Mouse (Mus musculus): ENCODE results near the gene Krt34. TPM values are rescaled to one million over a fixed set of nuclear protein-coding genes. Genes with fewer than 3 reads are reported as not detected.

Gene Krt34
- polyA plus RNA-seq, 1 experiment = not detected

DNA sequence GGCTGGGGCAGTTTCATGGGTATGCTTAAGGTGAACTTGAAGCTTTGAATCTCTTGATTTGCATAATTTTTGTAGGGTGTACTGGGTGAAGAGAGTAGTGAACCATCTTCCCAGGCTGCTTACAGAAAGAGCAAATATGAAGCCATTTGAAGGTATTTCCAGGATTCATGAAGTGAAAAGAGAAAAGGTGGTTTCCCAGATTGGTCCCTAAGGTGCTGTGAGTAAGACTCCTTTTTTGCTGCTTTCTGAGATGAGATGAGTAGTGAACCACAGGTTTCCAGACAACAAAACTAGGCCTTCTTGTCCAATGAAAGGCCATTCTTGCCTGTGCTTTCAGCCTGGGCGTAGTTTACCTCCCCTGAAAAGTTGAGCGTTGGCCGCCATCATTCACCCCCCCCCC lies 52.8 kb downstream of the Krt34 start:
- Histone ChIP-seq H3K27ac (ENCODE audit: insufficient read depth, low read depth, low read length) (no peak overlapping the region), H3K4me3 (ENCODE audit: insufficient read depth, low read depth, low read length) (no peak overlapping the region), H3K4me1 (ENCODE audit: control insufficient read depth, insufficient read depth, low read length) (peaks cover 13% of the 10 kb centered on the region)
- TF ChIP-seq POLR2A (IDR thresholded peaks at IDR 0.05; ENCODE audit: insufficient read depth, low read depth, low read length) = no peak
- TF ChIP-seq CTCF (IDR thresholded peaks at IDR 0.05; ENCODE audit: insufficient read depth, low read depth, low read length) = no peak
- 91% methylated on average over 3 of the region's 3 CpGs for WGBS

Other genes starting within 250 kb of the Krt34 start
- gene Gm11596, start 248.1 kb downstream of the Krt34 start, polyA plus RNA-seq (2012; ENCODE audit: insufficient read depth, insufficient read length, low replicate concordance, missing spikeins) = not detected in 2 replicates
- not detected in 2 replicates for gene Gm11569, start 242.6 kb downstream of the Krt34 start, polyA plus RNA-seq (2012; ENCODE audit: insufficient read depth, insufficient read length, low replicate concordance, missing spikeins)
- not detected in 2 replicates for gene Gm11554, start 237.1 kb downstream of the Krt34 start, polyA plus RNA-seq (2012; ENCODE audit: insufficient read depth, insufficient read length, low replicate concordance, missing spikeins)
- gene Krtap4-13, start 231.7 kb downstream of the Krt34 start, polyA plus RNA-seq (2012; ENCODE audit: insufficient read depth, insufficient read length, low replicate concordance, missing spikeins) = not detected in 2 replicates
- not detected in 2 replicates for gene Gm11564, start 225.9 kb downstream of the Krt34 start, polyA plus RNA-seq (2012; ENCODE audit: insufficient read depth, insufficient read length, low replicate concordance, missing spikeins)
- gene 2300003K06Rik, start 203.5 kb downstream of the Krt34 start, polyA plus RNA-seq (2012; ENCODE audit: insufficient read depth, insufficient read length, low replicate concordance, missing spikeins) = not detected in 2 replicates
- not detected in 2 replicates for gene Krtap4-16, start 189.9 kb downstream of the Krt34 start, polyA plus RNA-seq (2012; ENCODE audit: insufficient read depth, insufficient read length, low replicate concordance, missing spikeins)
- gene Gm11568, start 183.6 kb downstream of the Krt34 start, polyA plus RNA-seq (2012; ENCODE audit: insufficient read depth, insufficient read length, low replicate concordance, missing spikeins) = not detected in 2 replicates
- not detected in 2 replicates for gene Gm11559, start 177.1 kb downstream of the Krt34 start, polyA plus RNA-seq (2012; ENCODE audit: insufficient read depth, insufficient read length, low replicate concordance, missing spikeins)
- not detected in 2 replicates for gene Krtap9-1, start 168.2 kb downstream of the Krt34 start, polyA plus RNA-seq (2012; ENCODE audit: insufficient read depth, insufficient read length, low replicate concordance, missing spikeins)
- not detected in 2 replicates for gene Gm11567, start 162.4 kb downstream of the Krt34 start, polyA plus RNA-seq (2012; ENCODE audit: insufficient read depth, insufficient read length, low replicate concordance, missing spikeins)
- gene Krtap31-1, start 133.6 kb downstream of the Krt34 start, polyA plus RNA-seq (2012; ENCODE audit: insufficient read depth, insufficient read length, low replicate concordance, missing spikeins) = not detected in 2 replicates
- gene Gm11565, start 126.8 kb downstream of the Krt34 start, polyA plus RNA-seq (2012; ENCODE audit: insufficient read depth, insufficient read length, low replicate concordance, missing spikeins) = not detected in 2 replicates
- gene Krtap31-2, start 105.3 kb downstream of the Krt34 start, polyA plus RNA-seq (2012; ENCODE audit: insufficient read depth, insufficient read length, low replicate concordance, missing spikeins) = not detected in 2 replicates
- gene Krtap9-5, start 93.1 kb downstream of the Krt34 start, polyA plus RNA-seq (2012; ENCODE audit: insufficient read depth, insufficient read length, low replicate concordance, missing spikeins) = not detected in 2 replicates
- not detected in 2 replicates for gene Krtap29-1, start 62.5 kb downstream of the Krt34 start, polyA plus RNA-seq (2012; ENCODE audit: insufficient read depth, insufficient read length, low replicate concordance, missing spikeins)
- not detected in 2 replicates for gene Krtap16-1, start 55.0 kb downstream of the Krt34 start, polyA plus RNA-seq (2012; ENCODE audit: insufficient read depth, insufficient read length, low replicate concordance, missing spikeins)
- not detected in 2 replicates for gene Krtap17-1, start 47.6 kb downstream of the Krt34 start, polyA plus RNA-seq (2012; ENCODE audit: insufficient read depth, insufficient read length, low replicate concordance, missing spikeins)
- gene Krt33a, start 25.3 kb downstream of the Krt34 start, polyA plus RNA-seq (2012; ENCODE audit: insufficient read depth, insufficient read length, low replicate concordance, missing spikeins) = not detected in 2 replicates
- not detected in 2 replicates for gene Krt33b, start 11.7 kb downstream of the Krt34 start, polyA plus RNA-seq (2012; ENCODE audit: insufficient read depth, insufficient read length, low replicate concordance, missing spikeins)
- not detected in 2 replicates for gene Krt31, start 9.0 kb upstream of the Krt34 start, polyA plus RNA-seq (2012; ENCODE audit: insufficient read depth, insufficient read length, low replicate concordance, missing spikeins)
- gene Krt32, start 46.7 kb upstream of the Krt34 start, polyA plus RNA-seq (2012; ENCODE audit: insufficient read depth, insufficient read length, low replicate concordance, missing spikeins) = not detected in 2 replicates
- not detected in 2 replicates for gene Krt35, start 54.7 kb upstream of the Krt34 start, polyA plus RNA-seq (2012; ENCODE audit: insufficient read depth, insufficient read length, low replicate concordance, missing spikeins)
- gene Krt36, start 64.1 kb upstream of the Krt34 start, polyA plus RNA-seq (2012; ENCODE audit: insufficient read depth, insufficient read length, low replicate concordance, missing spikeins) = not detected in 2 replicates
- not detected in 2 replicates for gene Krt13, start 80.0 kb upstream of the Krt34 start, polyA plus RNA-seq (2012; ENCODE audit: insufficient read depth, insufficient read length, low replicate concordance, missing spikeins)
- not detected in 2 replicates for gene Krt15, start 94.4 kb upstream of the Krt34 start, polyA plus RNA-seq (2012; ENCODE audit: insufficient read depth, insufficient read length, low replicate concordance, missing spikeins)
- gene Krt19, start 107.1 kb upstream of the Krt34 start, polyA plus RNA-seq (2012; ENCODE audit: insufficient read depth, insufficient read length, low replicate concordance, missing spikeins) = not detected in 2 replicates
- gene Krt9, start 151.7 kb upstream of the Krt34 start, polyA plus RNA-seq (2012; ENCODE audit: insufficient read depth, insufficient read length, low replicate concordance, missing spikeins) = not detected in 2 replicates
- not detected in 2 replicates for gene Krt14, start 166.0 kb upstream of the Krt34 start, polyA plus RNA-seq (2012; ENCODE audit: insufficient read depth, insufficient read length, low replicate concordance, missing spikeins)
- gene Krt16, start 207.3 kb upstream of the Krt34 start, polyA plus RNA-seq (2012; ENCODE audit: insufficient read depth, insufficient read length, low replicate concordance, missing spikeins) = not detected in 2 replicates
- not detected in 2 replicates for gene Krt17, start 219.5 kb upstream of the Krt34 start, polyA plus RNA-seq (2012; ENCODE audit: insufficient read depth, insufficient read length, low replicate concordance, missing spikeins)
- gene Krt42, start 228.3 kb upstream of the Krt34 start, polyA plus RNA-seq (2012; ENCODE audit: insufficient read depth, insufficient read length, low replicate concordance, missing spikeins) = not detected in 2 replicates